Mouse (Mus musculus): ENCODE measurements around the gene Nupr1. TPM values are rescaled to one million over a fixed set of nuclear protein-coding genes. Genes with fewer than 3 reads are reported as not detected.

The Nupr1 gene
- total RNA-seq, 1 experiment from 2014 or later, result 272 TPM

Other genes starting within 250 kb of the Nupr1 start
- gene Nfatc2ip, start 234.1 kb downstream of the Nupr1 start, total RNA-seq (2017), result 9.6 to 13.0 TPM (median 9.7 TPM) in 3 replicates
- 49.1 to 63.4 TPM (median 61.8 TPM) in 3 replicates for gene Cd19, start 216.0 kb downstream of the Nupr1 start, total RNA-seq (2017)
- gene Rabep2, start 202.1 kb downstream of the Nupr1 start, total RNA-seq (2017), result 37.8 to 61.5 TPM (median 58.5 TPM) in 3 replicates
- gene Atp2a1, start 167.8 kb downstream of the Nupr1 start, total RNA-seq (2017), result 0.10 to 0.58 TPM (median 0.32 TPM) in 3 replicates
- gene Sh2b1, start 155.4 kb downstream of the Nupr1 start, total RNA-seq (2017), result 9.4 to 32.9 TPM (median 15.4 TPM) in 3 replicates
- gene Tufm, start 143.5 kb downstream of the Nupr1 start, total RNA-seq (2017), result 18.0 to 32.9 TPM (median 25.4 TPM) in 3 replicates
- gene Atxn2l, start 127.4 kb downstream of the Nupr1 start, total RNA-seq (2017), result 23.4 to 73.3 TPM (median 30.7 TPM) in 3 replicates
- 127 to 175 TPM (median 140 TPM) in 3 replicates for gene Eif3c, start 64.5 kb downstream of the Nupr1 start, total RNA-seq (2017)
- gene Apobr, start 45.9 kb downstream of the Nupr1 start, total RNA-seq (2017), result 124 to 141 TPM (median 133 TPM) in 3 replicates
- gene Cln3, start 45.0 kb downstream of the Nupr1 start, total RNA-seq (2017), result 74.9 to 128 TPM (median 92.8 TPM) in 3 replicates
- 8.3 to 10.4 TPM (median 9.8 TPM) in 3 replicates for gene Il27, start 35.9 kb downstream of the Nupr1 start, total RNA-seq (2017)
- 37.5 to 42.9 TPM (median 42.9 TPM) in 3 replicates for gene Sgf29, start 18.4 kb upstream of the Nupr1 start, total RNA-seq (2017)
- 1.2 to 4.9 TPM in 2 of 3 replicates, not detected in the other for gene Sult1a1, start 45.6 kb upstream of the Nupr1 start, total RNA-seq (2017)
- 68.4 to 80.5 TPM (median 78.3 TPM) in 3 replicates for gene Bola2, start 64.5 kb upstream of the Nupr1 start, total RNA-seq (2017)
- 3.0 to 6.2 TPM (median 6.1 TPM) in 3 replicates for gene Slx1b, start 64.9 kb upstream of the Nupr1 start, total RNA-seq (2017)
- gene Coro1a, start 76.9 kb upstream of the Nupr1 start, total RNA-seq (2017), result 1,450 to 2,051 TPM (median 1,984 TPM) in 3 replicates
- 40.9 to 55.3 TPM (median 48.6 TPM) in 3 replicates for gene Mapk3, start 128.7 kb upstream of the Nupr1 start, total RNA-seq (2017)
- gene Gdpd3, start 135.5 kb upstream of the Nupr1 start, total RNA-seq (2017), result 18.3 to 26.4 TPM (median 23.7 TPM) in 3 replicates
- gene Ypel3, start 146.1 kb upstream of the Nupr1 start, total RNA-seq (2017), result 139 to 175 TPM (median 161 TPM) in 3 replicates
- 2.0 to 3.8 TPM (median 2.2 TPM) in 3 replicates for gene Tbx6, start 150.6 kb upstream of the Nupr1 start, total RNA-seq (2017)
- gene Ppp4c, start 161.6 kb upstream of the Nupr1 start, total RNA-seq (2017), result 235 to 253 TPM (median 240 TPM) in 3 replicates
- gene Fam57b, start 166.8 kb upstream of the Nupr1 start, total RNA-seq (2017), result 12.6 TPM in 1 of 3 replicates, not detected in the others
- not detected in 3 replicates for gene 4930451I11Rik, start 200.8 kb upstream of the Nupr1 start, total RNA-seq (2017)
- not detected in 3 replicates for gene Doc2a, start 216.6 kb upstream of the Nupr1 start, total RNA-seq (2017)
- gene Hirip3, start 231.1 kb upstream of the Nupr1 start, total RNA-seq (2017), result 11.0 to 39.0 TPM (median 11.8 TPM) in 3 replicates
- 19.2 to 46.1 TPM (median 34.5 TPM) in 3 replicates for gene Ino80e, start 231.5 kb upstream of the Nupr1 start, total RNA-seq (2017)